Mouse (Mus musculus) ES-Bruce4 (cell line): Measurements from ENCODE around the gene Rsph6a.

Source experiments
- CTCF ChIP-seq: IDR thresholded peaks from one replicate; pipeline ENCODE4 v1.8.1; 2011; ENCODE audit warnings: low read depth, low read length
- POLR2A ChIP-seq: IDR thresholded peaks from one replicate; pipeline ENCODE4 v1.8.1; 2011; ENCODE audit warnings: low read length; ENCODE audit not compliant: insufficient read depth

- no peak for TF ChIP-seq CTCF
- TF ChIP-seq POLR2A = no peak
These were observed 32.3 kb downstream of the Rsph6a start for GRCm38 (mm10) chr7:19086760-19087159.
